Mouse (Mus musculus) limb, embryonic 14.5 days (tissue): ENCODE data around the gene Epha4. TPM values are rescaled to one million over a fixed set of nuclear protein-coding genes. Genes with fewer than 3 reads are reported as not detected.

Experiments
- ATAC-seq: fragments of 200-750 bp; cut with Nextera tagmentation; 2 replicates; pipeline ENCODE4 v1.8.0; 2017; ENCODE audit warnings: low read depth, moderate number of reproducible peaks, moderate TSS enrichment; ENCODE audit not compliant: low FRiP score
- DNase-seq: peaks from one replicate; pipeline ENCODE4 v3.0.0-alpha.2; 2015; ENCODE audit warnings: low spot score
- H3K27ac ChIP-seq: fragments of 300-500 bp; sonication (generic); replicated peaks from 2 replicates; pipeline ENCODE4 v1.5.1; 2014; ENCODE audit warnings: low read depth, mild to moderate bottlenecking, low read length, moderate library complexity, mixed read lengths
- H3K27me3 ChIP-seq: fragments of 300-500 bp; sonication (generic); 2 replicates; pipeline ENCODE4 v1.6.1; 2014; ENCODE audit warnings: low read length, mixed read lengths; ENCODE audit not compliant: control insufficient read depth, insufficient read depth
- H3K36me3 ChIP-seq: fragments of 300-500 bp; sonication (generic); 2 replicates; pipeline ENCODE4 v1.6.1; 2014; ENCODE audit warnings: mild to moderate bottlenecking, low read length, moderate library complexity, mixed read lengths; ENCODE audit not compliant: control insufficient read depth, insufficient read depth
- H3K4me1 ChIP-seq: fragments of 300-500 bp; sonication (generic); 2 replicates; pipeline ENCODE4 v1.6.1; 2014; ENCODE audit warnings: antibody characterized with exemption, low read length, mixed read lengths; ENCODE audit not compliant: control insufficient read depth, insufficient read depth
- H3K4me2 ChIP-seq: fragments of 300-500 bp; sonication (generic); replicated peaks from 2 replicates; pipeline ENCODE4 v1.6.1; 2014; ENCODE audit warnings: low read depth, mild to moderate bottlenecking, low read length, moderate library complexity; ENCODE audit not compliant: severe bottlenecking
- H3K4me3 ChIP-seq: fragments of 300-500 bp; sonication (generic); replicated peaks from 2 replicates; pipeline ENCODE4 v1.5.1; 2014; ENCODE audit warnings: low read length
- H3K9ac ChIP-seq: fragments of 300-500 bp; sonication (generic); 2 replicates; pipeline ENCODE4 v1.6.1; 2014; ENCODE audit warnings: mild to moderate bottlenecking, low read depth, low read length, moderate library complexity; ENCODE audit not compliant: severe bottlenecking
- H3K9me3 ChIP-seq: fragments of 300-500 bp; sonication (generic); 2 replicates; pipeline ENCODE4 v1.6.1; 2016; ENCODE audit warnings: low read length; ENCODE audit not compliant: control insufficient read depth
- POLR2A ChIP-seq: fragments of 200-500 bp; IDR thresholded peaks from 2 replicates; pipeline ENCODE4 v1.8.0; 2012; ENCODE audit warnings: inconsistent platforms, mild to moderate bottlenecking, moderate library complexity, borderline replicate concordance; ENCODE audit not compliant: insufficient read depth, insufficient read length; ENCODE audit errors: extremely low read depth
- WGBS: fragments of 180-500 bp; shearing (Covaris S2); extraction: QIAGEN DNeasy Blood & Tissue Kit; methylation state at CpG from one replicate; pipeline ENCODE4 v1.1.7; 2014; 5-methylcytosine and 5-hydroxymethylcytosine counted together
- polyA plus RNA-seq, 2 experiments: library from polyadenylated mRNA; depleted of rRNA in 1 of 2; stranded (reverse) in 1 of 2; unstranded in 1 of 2; fragments of >200 nt; fragmentation: Nextera tagmentation in 1 of 2; extraction: Ambion mirVana in 1 of 2; gene quantifications; 2 replicates each; pipeline versions ENCODE4 v1.2.1 to v1.2.3; 2012 to 2014

Gene Epha4
- polyA plus RNA-seq, 2 experiments = 34.5 to 53.5 TPM

- TF ChIP-seq POLR2A = no peak
- Histone ChIP-seq H3K4me3 (no peak overlapping the region), H3K4me2 (no peak overlapping the region), H3K4me1 (peaks cover 8% of the 10 kb centered on the region; the same call in 1 of the 2 replicates), H3K27me3 (no peaks in the 10 kb centered on the region), H3K9me3 (no peaks in the 10 kb centered on the region), H3K27ac (no peak overlapping the region), H3K9ac (no peak overlapping the region), H3K36me3 (no peaks in the 10 kb centered on the region)
- DNase-seq = no peak
- 33% methylated on average over 3 of the region's 3 CpGs for WGBS
- ATAC-seq = no peak
Measured at GRCm38 (mm10) chr1:77461877-77462615, 52.8 kb downstream of the Epha4 start.

- H3K4me2 ChIP-seq = no peak overlapping the region
- whole genome bisulfite sequencing = 62% methylated on average over 11 of the region's 11 CpGs
- DNase-seq (no peak), ATAC-seq (no peak)
- no peaks in the 10 kb centered on the region for H3K36me3 ChIP-seq
- no peaks in the 10 kb centered on the region for H3K27me3 ChIP-seq
- H3K27ac ChIP-seq = no peak overlapping the region
- H3K9me3 ChIP-seq = no peaks in the 10 kb centered on the region
- H3K4me3 ChIP-seq = no peak overlapping the region
- H3K4me1 ChIP-seq = peaks cover 8% of the 10 kb centered on the region; the same call in 1 of the 2 replicates
- H3K9ac ChIP-seq = no peak overlapping the region
- TF ChIP-seq POLR2A = no peak
Measured at GRCm38 (mm10) chr1:77460831-77461629, 53.9 kb downstream of the Epha4 start.

- no peak for TF ChIP-seq POLR2A
- no peak overlapping the region for H3K4me3 ChIP-seq
- H3K4me1 ChIP-seq = peaks cover 8% of the 10 kb centered on the region; the same call in 1 of the 2 replicates
- H3K9ac ChIP-seq = no peak overlapping the region
- DNase-seq (no peak), ATAC-seq (no peak)
- H3K36me3 ChIP-seq = no peaks in the 10 kb centered on the region
- no peaks in the 10 kb centered on the region for H3K27me3 ChIP-seq
- no peak overlapping the region for H3K4me2 ChIP-seq
- no peak overlapping the region for H3K27ac ChIP-seq
- H3K9me3 ChIP-seq = no peaks in the 10 kb centered on the region
- 74% methylated on average over 7 of the region's 7 CpGs for WGBS
Measured at GRCm38 (mm10) chr1:77458751-77459385, 56.0 kb downstream of the Epha4 start.

- H3K36me3 ChIP-seq = no peaks in the 10 kb centered on the region
- no peak overlapping the region for H3K4me3 ChIP-seq
- ATAC-seq = no peak
- peaks cover 8% of the 10 kb centered on the region; the same call in 1 of the 2 replicates for H3K4me1 ChIP-seq
- DNase-seq = no peak
- WGBS = 27% methylated on average over 6 of the region's 6 CpGs
- no peak overlapping the region for H3K27ac ChIP-seq
- no peak for TF ChIP-seq POLR2A
- no peak overlapping the region for H3K4me2 ChIP-seq
- H3K27me3 ChIP-seq = no peaks in the 10 kb centered on the region
- no peak overlapping the region for H3K9ac ChIP-seq
- H3K9me3 ChIP-seq = no peaks in the 10 kb centered on the region
Measured at GRCm38 (mm10) chr1:77457446-77457800, 57.5 kb downstream of the Epha4 start.
